Mouse (Mus musculus) kidney, postnatal 0 days (tissue): Measurements from ENCODE around the gene Pithd1. TPM values are rescaled to one million over a fixed set of nuclear protein-coding genes. Genes with fewer than 3 reads are reported as not detected.
"Not testable (repeated sequence)": the region's sequence is repeated elsewhere in the genome, so short reads cannot be mapped to it uniquely, and the experiment has no call there.

Experiments
- ATAC-seq: fragments of 200-750 bp; cut with Nextera tagmentation; replicated peaks from 2 replicates; pipeline ENCODE4 v1.8.0; 2017; ENCODE audit warnings: low read depth, moderate number of reproducible peaks, moderate TSS enrichment, moderate library complexity; ENCODE audit not compliant: low FRiP score
- DNase-seq: peaks from one replicate; pipeline ENCODE4 v3.0.0-alpha.2; 2016; ENCODE audit warnings: low spot score
- H3K27ac ChIP-seq: fragments of 300-500 bp; sonication (generic); 2 replicates; pipeline ENCODE4 v1.5.1; 2014; ENCODE audit warnings: mild to moderate bottlenecking
- H3K27me3 ChIP-seq: fragments of 300-500 bp; sonication (generic); 2 replicates; pipeline ENCODE4 v1.6.1; 2014; ENCODE audit warnings: low read length, mixed read lengths; ENCODE audit not compliant: insufficient read depth
- H3K36me3 ChIP-seq: fragments of 300-500 bp; sonication (generic); 2 replicates; pipeline ENCODE4 v1.6.1; 2014; ENCODE audit warnings: low read length, mixed read lengths; ENCODE audit not compliant: insufficient read depth
- H3K4me1 ChIP-seq: fragments of 300-500 bp; sonication (generic); replicated peaks from 2 replicates; pipeline ENCODE4 v1.6.1; 2014; ENCODE audit warnings: antibody characterized with exemption, low read length, mixed read lengths; ENCODE audit not compliant: insufficient read depth
- H3K4me2 ChIP-seq: fragments of 300-500 bp; sonication (generic); 2 replicates; pipeline ENCODE4 v1.6.1; 2014; ENCODE audit warnings: mild to moderate bottlenecking, low read length, moderate library complexity, mixed read lengths
- H3K4me3 ChIP-seq: fragments of 300-500 bp; sonication (generic); replicated peaks from 2 replicates; pipeline ENCODE4 v1.5.1; 2014; ENCODE audit warnings: low read depth, low read length
- H3K9ac ChIP-seq: fragments of 300-500 bp; sonication (generic); 2 replicates; pipeline ENCODE4 v1.6.1; 2014; ENCODE audit warnings: low read depth, low read length
- H3K9me3 ChIP-seq: fragments of 300-500 bp; sonication (generic); replicated peaks from 2 replicates; pipeline ENCODE4 v1.6.1; 2016; ENCODE audit warnings: low read length, inconsistent platforms, mixed read lengths
- CTCF ChIP-seq: IDR thresholded peaks from 2 replicates; pipeline ENCODE4 v1.5.1; 2016; ENCODE audit warnings: antibody characterized with exemption, low read depth, mild to moderate bottlenecking, moderate library complexity
- WGBS: fragments of 180-500 bp; shearing (Covaris S2); extraction: QIAGEN DNeasy Blood & Tissue Kit; methylation state at CpG from one replicate; pipeline ENCODE4 v1.1.7; 2014; 5-methylcytosine and 5-hydroxymethylcytosine counted together
- polyA plus RNA-seq: library from polyadenylated mRNA; unstranded; fragments of >200 nt; fragmentation: Nextera tagmentation; extraction: Ambion mirVana; gene quantifications from 2 replicates; pipeline ENCODE4 v1.2.1, GENCODE M21; 2015

Pithd1 gene
- polyA plus RNA-seq, 1 experiment from 2014 or later: 49.0 TPM

DNA sequence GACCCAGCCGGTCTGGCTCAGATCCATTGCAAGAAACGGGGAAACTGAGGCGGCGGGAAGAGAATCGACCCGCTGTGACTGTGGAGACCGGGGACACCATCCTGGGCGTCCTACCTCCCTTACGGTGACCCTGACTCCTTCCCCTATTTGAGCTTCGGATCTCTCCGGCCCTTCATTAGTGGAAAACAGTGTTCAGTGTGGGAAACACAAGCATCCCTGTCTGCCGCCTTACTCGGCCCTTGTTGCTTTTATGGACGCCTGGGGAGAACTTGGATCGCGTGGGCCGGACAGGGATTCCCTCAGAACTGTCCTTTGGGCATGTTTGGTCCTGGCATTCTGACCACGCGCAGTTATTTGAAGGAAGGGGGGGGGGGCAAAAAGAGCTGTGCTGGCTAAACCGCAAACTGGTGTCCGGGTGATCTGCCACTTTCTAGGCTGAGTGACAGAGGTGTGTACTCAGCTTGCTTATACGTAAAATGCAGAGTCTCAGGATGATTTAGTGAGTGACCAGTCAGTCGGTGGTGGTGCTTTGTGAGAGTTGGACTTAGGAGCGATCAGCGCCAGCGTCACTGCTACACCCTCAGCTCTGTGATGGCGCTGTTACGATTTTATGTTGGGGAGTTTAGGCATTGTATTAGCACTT, 40.3 kb downstream of the Pithd1 start:
- Histone ChIP-seq H3K27me3 (no peaks in the 10 kb centered on the region), H3K9ac (peak overlapping the region; percentile 79), H3K4me3 (peak overlapping the region; percentile 79), H3K27ac (peak overlapping the region; percentile 77), H3K4me1 (peaks cover 12% of the 10 kb centered on the region; the same call in 1 of the 2 replicates), H3K4me2 (peak overlapping the region; percentile 86), H3K9me3 (no peaks in the 10 kb centered on the region), H3K36me3 (0 out of 2 replicates have a peak, but pooled peaks cover 3% of the 10 kb centered on the region)
- peak; percentile 44 for DNase-seq
- WGBS: under 1% methylated on average over 28 of the region's 28 CpGs
- ATAC-seq: peak; percentile 14
- no peak for TF ChIP-seq CTCF

DNA sequence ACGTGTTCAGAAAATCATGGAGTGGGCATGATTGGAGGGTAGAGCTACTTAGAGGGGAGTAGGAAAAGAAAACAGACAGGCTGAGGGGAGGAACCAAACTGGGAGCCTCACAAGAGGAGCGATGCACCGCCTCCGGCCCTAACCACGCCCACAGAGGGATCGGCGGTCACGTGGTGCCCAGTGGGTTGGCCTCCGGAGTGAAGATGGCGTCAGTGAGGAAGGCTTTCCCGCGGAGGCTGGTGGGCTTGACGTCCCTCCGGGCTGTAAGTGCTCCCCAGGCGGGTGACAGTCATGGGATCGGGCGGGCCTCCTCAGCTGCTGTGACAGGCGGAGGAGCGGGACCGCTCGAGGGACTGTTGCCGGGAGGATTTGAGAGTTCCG, 40.8 kb downstream of the Pithd1 start, which contains the start of gene Hmgcl:
Gene Hmgcl, plus strand, starts transcription at position 171 of the 381 bp plus-strand sequence.
- no peak for TF ChIP-seq CTCF
- 0 out of 2 replicates have a peak, but pooled peaks cover 3% of the 10 kb centered on the region for H3K36me3 ChIP-seq
- DNase-seq (peak; percentile 97), ATAC-seq (peak; percentile 89)
- WGBS: under 1% methylated on average over 23 of the region's 23 CpGs
- H3K4me1 ChIP-seq: peaks cover 12% of the 10 kb centered on the region; the same call in 1 of the 2 replicates
- peak within 1 kb of the TSS; percentile 79 for H3K4me3 ChIP-seq
- peak within 1 kb of the TSS; percentile 86 for H3K4me2 ChIP-seq
- no peaks in the 10 kb centered on the region for H3K9me3 ChIP-seq
- H3K27me3 ChIP-seq: no peaks in the 10 kb centered on the region
- H3K9ac ChIP-seq: peak within 1 kb of the TSS; percentile 79
- H3K27ac ChIP-seq: peak within 1 kb of the TSS; percentile 77

DNA sequence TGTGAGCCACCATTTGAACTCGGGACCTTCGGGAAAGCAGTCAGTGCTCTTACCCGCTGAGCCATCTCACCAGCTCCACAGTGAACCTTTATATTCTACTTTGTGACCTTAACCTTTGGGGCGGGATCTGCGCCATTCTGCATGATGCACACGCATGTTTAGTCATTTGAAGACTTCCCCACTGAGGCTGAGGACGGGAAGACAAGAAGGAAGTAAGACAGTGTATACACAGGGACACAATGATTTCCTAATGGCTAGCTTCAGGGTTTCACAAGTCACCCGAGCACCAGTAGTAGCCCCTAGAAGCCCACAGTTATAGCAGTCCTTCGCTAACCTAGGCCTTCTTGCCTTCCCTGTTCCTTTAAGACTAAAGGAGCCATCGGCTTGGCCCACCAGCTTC, 41.4 kb downstream of the Pithd1 start:
- H3K9me3 ChIP-seq: no peaks in the 10 kb centered on the region
- peak overlapping the region; percentile 79; the same call in 1 of the 2 replicates for H3K9ac ChIP-seq
- no peaks in the 10 kb centered on the region for H3K27me3 ChIP-seq
- no peak for DNase-seq
- peaks cover 12% of the 10 kb centered on the region; the same call in 1 of the 2 replicates for H3K4me1 ChIP-seq
- 0 out of 2 replicates have a peak, but pooled peaks have one; percentile 5 for ATAC-seq
- H3K27ac ChIP-seq: peak overlapping the region; percentile 77
- 0 out of 2 replicates have a peak, but pooled peaks cover under 1% of the 10 kb centered on the region for H3K36me3 ChIP-seq
- peak overlapping the region; percentile 86 for H3K4me2 ChIP-seq
- no peak for TF ChIP-seq CTCF
- peak overlapping the region; percentile 79 for H3K4me3 ChIP-seq
- 77% methylated on average over 10 of the region's 10 CpGs for WGBS

DNA sequence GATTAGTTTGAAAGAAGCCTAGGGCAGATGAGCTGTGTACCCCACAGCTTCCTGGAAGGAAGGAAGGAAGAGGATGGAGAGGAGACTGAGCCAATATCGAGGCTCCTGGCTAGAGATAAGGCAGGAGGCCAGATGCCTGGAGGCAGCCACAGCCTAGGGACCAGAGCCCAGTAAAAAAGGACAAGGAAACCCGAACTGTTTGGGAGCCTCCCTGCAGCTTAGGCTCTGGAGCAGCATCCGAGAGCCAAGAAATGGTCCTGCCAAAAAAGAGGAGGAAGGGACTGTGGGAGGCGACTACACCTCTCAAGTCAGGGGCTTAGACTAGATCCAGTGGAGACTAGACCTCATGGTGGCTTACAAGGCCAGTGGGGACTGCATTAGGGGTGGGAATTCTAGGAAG, 43.7 kb downstream of the Pithd1 start:
- 51% methylated on average over 4 of the region's 4 CpGs for WGBS
- TF ChIP-seq CTCF: no peak
- Histone ChIP-seq H3K9me3 (no peaks in the 10 kb centered on the region), H3K4me1 (peaks cover 12% of the 10 kb centered on the region; the same call in 1 of the 2 replicates), H3K36me3 (0 out of 2 replicates have a peak, but pooled peaks cover 9% of the 10 kb centered on the region), H3K27me3 (no peaks in the 10 kb centered on the region), H3K4me2 (no peak overlapping the region), H3K4me3 (no peak overlapping the region), H3K27ac (no peak overlapping the region), H3K9ac (no peak overlapping the region)
- ATAC-seq: no peak
- no peak for DNase-seq

DNA sequence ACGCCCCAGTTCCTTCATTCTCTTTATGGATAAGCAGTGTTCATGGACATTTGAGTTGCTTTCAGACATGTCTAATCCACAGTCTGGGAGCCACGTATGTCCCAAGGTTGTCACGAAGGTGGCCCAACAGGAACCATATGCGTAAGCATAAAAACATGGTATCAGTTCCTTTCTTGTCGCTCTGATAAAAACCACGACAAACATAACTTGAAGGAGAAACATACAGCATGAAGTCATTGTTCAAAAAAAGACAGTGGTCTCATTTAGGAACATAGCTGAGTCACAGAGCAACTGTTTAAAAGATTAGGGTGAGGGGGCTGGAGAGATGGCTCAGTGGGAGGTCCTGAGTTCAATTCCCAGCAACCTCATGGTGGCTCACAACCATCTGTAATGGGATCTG, 44.9 kb downstream of the Pithd1 start:
- H3K4me3 ChIP-seq: no peak overlapping the region
- no peak for ATAC-seq
- no peak overlapping the region for H3K27ac ChIP-seq
- H3K27me3 ChIP-seq: no peaks in the 10 kb centered on the region
- DNase-seq: no peak
- no peak overlapping the region for H3K4me2 ChIP-seq
- peaks cover 5% of the 10 kb centered on the region; the same call in 1 of the 2 replicates for H3K4me1 ChIP-seq
- H3K9ac ChIP-seq: no peak overlapping the region
- 0 out of 2 replicates have a peak, but pooled peaks cover 9% of the 10 kb centered on the region for H3K36me3 ChIP-seq
- no peak for TF ChIP-seq CTCF
- 85% methylated on average over 6 of the region's 6 CpGs for WGBS
- H3K9me3 ChIP-seq: no peaks in the 10 kb centered on the region

DNA sequence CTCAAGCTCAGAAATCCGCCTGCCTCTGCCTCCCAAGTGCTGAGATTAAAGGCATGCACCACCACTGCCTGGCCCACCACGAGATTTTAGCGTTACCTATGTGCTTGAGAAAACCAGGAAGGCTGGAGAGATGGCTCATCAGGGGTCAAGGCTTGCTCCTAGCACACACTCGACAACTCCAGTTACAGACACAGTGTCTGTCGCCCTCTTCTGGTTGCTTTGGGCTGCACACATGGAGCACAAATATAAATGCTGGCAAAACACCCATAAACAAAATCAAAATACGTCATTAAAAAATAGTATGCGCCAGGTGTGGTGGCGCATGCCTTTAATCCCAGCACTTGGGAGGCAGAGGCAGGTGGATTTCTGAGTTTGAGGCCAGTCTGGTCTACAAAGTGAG, 46.0 kb downstream of the Pithd1 start:
- TF ChIP-seq CTCF: peak; percentile 39; the same call in 1 of the 2 replicates
- H3K4me3 ChIP-seq, H3K9ac ChIP-seq, H3K4me2 ChIP-seq, H3K27me3 ChIP-seq, H3K4me1 ChIP-seq, H3K27ac ChIP-seq, DNase-seq, H3K9me3 ChIP-seq, ATAC-seq: not testable (repeated sequence)
- WGBS: 86% methylated on average over 8 of the region's 8 CpGs
- 0 out of 2 replicates have a peak, but pooled peaks cover 13% of the 10 kb centered on the region for H3K36me3 ChIP-seq
